Mouse (Mus musculus) thymus, postnatal 25 days (tissue): ENCODE measurements around the gene Zfhx3.

Experiments used
- DNase-seq: peaks from one replicate; pipeline ENCODE4 v3.0.0; 2022

The Zfhx3 gene

GRCm38 (mm10) chr8:108910843-108911242 is 968.4 kb downstream of the Zfhx3 start:
- DNase-seq: no peak

- DNase-seq: peak; percentile 92
Measured at GRCm38 (mm10) chr8:108911511-108911910, 969.1 kb downstream of the Zfhx3 start.

- no peak for DNase-seq
Measured at GRCm38 (mm10) chr8:108912998-108913397, 970.6 kb downstream of the Zfhx3 start.

- no peak for DNase-seq
Measured at GRCm38 (mm10) chr8:108915425-108915824, 973.0 kb downstream of the Zfhx3 start.

GRCm38 (mm10) chr8:108915876-108916275 is 973.4 kb downstream of the Zfhx3 start:
- no peak for DNase-seq

- DNase-seq: no peak
Measured at GRCm38 (mm10) chr8:108920151-108920550, 977.7 kb downstream of the Zfhx3 start.

GRCm38 (mm10) chr8:108923161-108923560 is 980.7 kb downstream of the Zfhx3 start:
- DNase-seq: peak; percentile 42

- DNase-seq: no peak
Measured at GRCm38 (mm10) chr8:108924526-108924925, 982.1 kb downstream of the Zfhx3 start.

GRCm38 (mm10) chr8:108926106-108926505 is 983.7 kb downstream of the Zfhx3 start:
- DNase-seq: no peak

GRCm38 (mm10) chr8:108930635-108931034 is 988.2 kb downstream of the Zfhx3 start:
- DNase-seq: no peak

GRCm38 (mm10) chr8:108931837-108932236 is 989.4 kb downstream of the Zfhx3 start:
- DNase-seq: peak; percentile 35

- DNase-seq: no peak
Measured at GRCm38 (mm10) chr8:108932729-108933128, 990.3 kb downstream of the Zfhx3 start.

GRCm38 (mm10) chr8:108935834-108936694 is 993.6 kb downstream of the Zfhx3 start:
- no peak for DNase-seq

- no peak for DNase-seq
Measured at GRCm38 (mm10) chr8:108936695-108937448, 994.4 kb downstream of the Zfhx3 start.

GRCm38 (mm10) chr8:108937904-108938455 is 995.5 kb downstream of the Zfhx3 start:
- DNase-seq: no peak

GRCm38 (mm10) chr8:108942686-108943085 is 1000.2 kb downstream of the Zfhx3 start:
- no peak for DNase-seq

GRCm38 (mm10) chr8:108943132-108943531 is 1000.7 kb downstream of the Zfhx3 start:
- DNase-seq: no peak

GRCm38 (mm10) chr8:108944312-108944711 is 1001.9 kb downstream of the Zfhx3 start:
- DNase-seq: no peak

GRCm38 (mm10) chr8:108950311-108950710 is 1007.9 kb downstream of the Zfhx3 start:
- no peak for DNase-seq

- DNase-seq: no peak
Measured at GRCm38 (mm10) chr8:108951560-108951959, 1009.1 kb downstream of the Zfhx3 start.

GRCm38 (mm10) chr8:108956416-108956815 is 1014.0 kb downstream of the Zfhx3 start:
- peak; percentile 24 for DNase-seq

- no peak for DNase-seq
Measured at GRCm38 (mm10) chr8:108962516-108962915, 1020.1 kb downstream of the Zfhx3 start.

GRCm38 (mm10) chr8:108963181-108963580 is 1020.7 kb downstream of the Zfhx3 start:
- DNase-seq: no peak

- no peak for DNase-seq
Measured at GRCm38 (mm10) chr8:108966041-108966440, 1023.6 kb downstream of the Zfhx3 start.
